Mouse (Mus musculus): Measurements from ENCODE around the gene Unc5a. TPM values are rescaled to one million over a fixed set of nuclear protein-coding genes. Genes with fewer than 3 reads are reported as not detected.

Unc5a gene
- total and polyA plus RNA-seq, 3 experiments: not detected

DNA sequence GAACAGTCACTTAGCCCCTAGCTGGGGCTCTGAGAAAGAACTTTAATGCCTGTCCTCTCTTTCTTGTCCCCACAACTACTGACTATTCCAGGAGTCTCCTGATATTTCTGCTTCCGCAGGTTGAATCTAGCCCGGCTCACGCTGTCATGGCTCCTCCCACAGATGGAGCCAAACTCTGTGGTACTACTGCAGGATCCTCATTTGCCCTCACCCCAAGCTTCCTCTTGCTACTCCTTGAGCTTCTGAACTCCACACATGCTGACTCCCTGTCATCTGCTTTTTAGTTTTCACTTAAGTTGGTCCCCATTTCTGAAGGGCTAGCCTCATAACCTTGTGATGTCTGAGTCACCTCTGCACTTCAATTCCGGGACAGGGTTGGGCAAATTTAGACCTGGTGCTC lies 70.8 kb downstream of the Unc5a start:
- Histone ChIP-seq H3K9me3 (replicated peaks; ENCODE audit: insufficient read depth, low read length) (no peaks in the 10 kb centered on the region), H3K79me2 (ENCODE audit: control insufficient read depth, insufficient read depth, low read length, poor library complexity) (no peaks in the 10 kb centered on the region), H3K9ac (ENCODE audit: control insufficient read depth, low read depth, low read length, poor library complexity, severe bottlenecking) (no peak overlapping the region), H3K27ac (ENCODE audit: control insufficient read depth, low read depth, low read length) (no peak overlapping the region), H3K4me3 (ENCODE audit: control insufficient read depth in 1 of 2, insufficient read depth in 1 of 2, low read depth in 2 of 2, low read length in 2 of 2) (no peak overlapping the region), H3K4me1 (ENCODE audit: control insufficient read depth in 1 of 2, insufficient read depth in 2 of 2, low read length in 2 of 2) (no peaks in the 10 kb centered on the region), H3K36me3 (ENCODE audit: control insufficient read depth in 1 of 2, insufficient read depth in 2 of 2, low read length in 2 of 2) (no peaks in the 10 kb centered on the region), H3K27me3 (ENCODE audit: control insufficient read depth in 1 of 2, insufficient read depth in 2 of 2, low read length in 2 of 2) (no peaks in the 10 kb centered on the region)
- TF ChIP-seq POLR2A (IDR thresholded peaks at IDR 0.05; ENCODE audit: control insufficient read depth in 1 of 2, insufficient read depth in 1 of 2, low read depth in 1 of 2, low read length in 2 of 2, poor library complexity in 1 of 2) (no peak), SIN3A (IDR thresholded peaks at IDR 0.05; ENCODE audit: low read length) (no peak), SMC3 (IDR thresholded peaks at IDR 0.05; ENCODE audit: low read depth, low read length) (no peak), CTCF (IDR thresholded peaks at IDR 0.05 in 2 of 3, conservative IDR thresholded peaks at IDR 0.05 in 1 of 3; ENCODE audit: control insufficient read depth in 1 of 3, insufficient read depth in 1 of 3, low read depth in 2 of 3, low read length in 3 of 3, poor library complexity in 1 of 3, severe bottlenecking in 1 of 3) (no peak), ZC3H11A (IDR thresholded peaks at IDR 0.05; ENCODE audit: low read depth, low read length) (no peak), ELF1 (IDR thresholded peaks at IDR 0.05; ENCODE audit: low read depth, low read length) (no peak), KAT2A (conservative IDR thresholded peaks at IDR 0.05; ENCODE audit: low read depth, low read length) (no peak), MEF2A (IDR thresholded peaks at IDR 0.05; ENCODE audit: extremely low read depth, insufficient replicate concordance, low read depth, low read length, poor library complexity, severe bottlenecking) (no peak), MAZ (IDR thresholded peaks at IDR 0.05; ENCODE audit: low read depth, low read length) (no peak), RAD21 (IDR thresholded peaks at IDR 0.05; ENCODE audit: low read depth, low read length) (no peak), MYB (IDR thresholded peaks at IDR 0.05; ENCODE audit: low read depth, low read length) (no peak), UBTF (IDR thresholded peaks at IDR 0.05; ENCODE audit: borderline replicate concordance, insufficient read depth, low read depth, low read length) (no peak), MYC (IDR thresholded peaks at IDR 0.05; ENCODE audit: low read depth, low read length) (no peak), E2F4 (IDR thresholded peaks at IDR 0.05; ENCODE audit: borderline replicate concordance, low read depth, low read length) (no peak), HCFC1 (IDR thresholded peaks at IDR 0.05; ENCODE audit: low read depth, low read length) (no peak), TCF12 (IDR thresholded peaks at IDR 0.05; ENCODE audit: low read depth, low read length) (no peak), JUND (IDR thresholded peaks at IDR 0.05; ENCODE audit: low read depth, low read length) (no peak)
- DNase-seq (ENCODE audit: low read depth, low spot score): no peak

GRCm38 (mm10) chr13:55021194-55021779 lies 72.1 kb downstream of the Unc5a start, which contains the start of gene Hk3:
Gene Hk3, minus strand, starts transcription at chr13:55021385.
- DNase-seq (ENCODE audit: low read depth, low spot score): no peak
- no peak within 1 kb of the TSS for H3K27ac ChIP-seq (ENCODE audit: control insufficient read depth, low read depth, low read length)
- no peaks in the 10 kb centered on the region for H3K27me3 ChIP-seq (ENCODE audit: control insufficient read depth in 1 of 2, insufficient read depth in 2 of 2, low read length in 2 of 2)
- no peaks in the 10 kb centered on the region for H3K4me1 ChIP-seq (ENCODE audit: control insufficient read depth in 1 of 2, insufficient read depth in 2 of 2, low read length in 2 of 2)
- H3K9me3 ChIP-seq (replicated peaks; ENCODE audit: insufficient read depth, low read length): no peaks in the 10 kb centered on the region
- H3K36me3 ChIP-seq (ENCODE audit: control insufficient read depth in 1 of 2, insufficient read depth in 2 of 2, low read length in 2 of 2): no peaks in the 10 kb centered on the region
- no peaks in the 10 kb centered on the region for H3K79me2 ChIP-seq (ENCODE audit: control insufficient read depth, insufficient read depth, low read length, poor library complexity)
- no peak within 1 kb of the TSS for H3K9ac ChIP-seq (ENCODE audit: control insufficient read depth, low read depth, low read length, poor library complexity, severe bottlenecking)
- H3K4me3 ChIP-seq (ENCODE audit: control insufficient read depth in 1 of 2, insufficient read depth in 1 of 2, low read depth in 2 of 2, low read length in 2 of 2): no peak within 1 kb of the TSS
- TF ChIP-seq ZKSCAN1 (IDR thresholded peaks at IDR 0.05; ENCODE audit: low read depth, low read length) (no peak), ZNF384 (IDR thresholded peaks at IDR 0.05; ENCODE audit: low read depth, low read length) (no peak), NRF1 (IDR thresholded peaks at IDR 0.05; ENCODE audit: insufficient read depth, low read depth, low read length, poor library complexity, severe bottlenecking) (no peak), CTCF (IDR thresholded peaks at IDR 0.05 in 2 of 3, conservative IDR thresholded peaks at IDR 0.05 in 1 of 3; ENCODE audit: control insufficient read depth in 1 of 3, insufficient read depth in 1 of 3, low read depth in 2 of 3, low read length in 3 of 3, poor library complexity in 1 of 3, severe bottlenecking in 1 of 3) (no peak), MAZ (IDR thresholded peaks at IDR 0.05; ENCODE audit: low read depth, low read length) (no peak), UBTF (IDR thresholded peaks at IDR 0.05; ENCODE audit: borderline replicate concordance, insufficient read depth, low read depth, low read length) (no peak), SMC3 (IDR thresholded peaks at IDR 0.05; ENCODE audit: low read depth, low read length) (no peak), RAD21 (IDR thresholded peaks at IDR 0.05; ENCODE audit: low read depth, low read length) (no peak), ZC3H11A (IDR thresholded peaks at IDR 0.05; ENCODE audit: low read depth, low read length) (no peak), MEF2A (IDR thresholded peaks at IDR 0.05; ENCODE audit: extremely low read depth, insufficient replicate concordance, low read depth, low read length, poor library complexity, severe bottlenecking) (no peak), JUND (IDR thresholded peaks at IDR 0.05; ENCODE audit: low read depth, low read length) (no peak), HCFC1 (IDR thresholded peaks at IDR 0.05; ENCODE audit: low read depth, low read length) (no peak), MYC (IDR thresholded peaks at IDR 0.05; ENCODE audit: low read depth, low read length) (no peak), CHD2 (IDR thresholded peaks at IDR 0.05; ENCODE audit: low read length) (no peak), NELFE (IDR thresholded peaks at IDR 0.05; ENCODE audit: low read depth, low read length) (no peak), MAX (IDR thresholded peaks at IDR 0.05; ENCODE audit: low read length) (no peak), E2F4 (IDR thresholded peaks at IDR 0.05; ENCODE audit: borderline replicate concordance, low read depth, low read length) (no peak), TCF12 (IDR thresholded peaks at IDR 0.05; ENCODE audit: low read depth, low read length) (no peak), ETS1 (IDR thresholded peaks at IDR 0.05; ENCODE audit: low read depth, low read length) (no peak)
